Mouse (Mus musculus): ENCODE measurements around the gene Slc30a1. TPM values are rescaled to one million over a fixed set of nuclear protein-coding genes. Genes with fewer than 3 reads are reported as not detected.

The Slc30a1 gene
- polyA plus RNA-seq, 1 experiment, result 22.9 TPM

GRCm38 (mm10) chr1:191932986-191933632, 26.5 kb downstream of the Slc30a1 start:
- no peak for DNase-seq (ENCODE audit: extremely low spot score in 1 of 2, low spot score in 1 of 2)

GRCm38 (mm10) chr1:191943638-191944037, 37.1 kb downstream of the Slc30a1 start:
- DNase-seq (ENCODE audit: extremely low spot score in 1 of 2, low spot score in 1 of 2), result no peak

GRCm38 (mm10) chr1:191945341-191945740, 38.8 kb downstream of the Slc30a1 start:
- DNase-seq (ENCODE audit: extremely low spot score in 1 of 2, low spot score in 1 of 2), result no peak

- no peak for DNase-seq (ENCODE audit: extremely low spot score in 1 of 2, low spot score in 1 of 2)
These were observed 39.2 kb downstream of the Slc30a1 start for GRCm38 (mm10) chr1:191945756-191946155.

- DNase-seq (ENCODE audit: extremely low spot score in 1 of 2, low spot score in 1 of 2), result no peak
These were observed 39.7 kb downstream of the Slc30a1 start for GRCm38 (mm10) chr1:191946261-191946660.

- DNase-seq (ENCODE audit: extremely low spot score in 1 of 2, low spot score in 1 of 2), result no peak
These were observed 40.3 kb downstream of the Slc30a1 start for GRCm38 (mm10) chr1:191946835-191947234.

- DNase-seq (ENCODE audit: extremely low spot score in 1 of 2, low spot score in 1 of 2), result no peak
These were observed 41.2 kb downstream of the Slc30a1 start for GRCm38 (mm10) chr1:191947796-191948195.

- DNase-seq (ENCODE audit: extremely low spot score in 1 of 2, low spot score in 1 of 2), result no peak
These were observed 42.0 kb downstream of the Slc30a1 start for GRCm38 (mm10) chr1:191948600-191948999.

GRCm38 (mm10) chr1:191950611-191951010, 44.0 kb downstream of the Slc30a1 start:
- DNase-seq (ENCODE audit: extremely low spot score in 1 of 2, low spot score in 1 of 2), result peak in 1 of 2 experiments; percentile 60

- peak; percentile 83 to 87 for DNase-seq (ENCODE audit: extremely low spot score in 1 of 2, low spot score in 1 of 2)
These were observed 46.3 kb downstream of the Slc30a1 start for GRCm38 (mm10) chr1:191952733-191953335.

- no peak for DNase-seq (ENCODE audit: extremely low spot score in 1 of 2, low spot score in 1 of 2)
These were observed 48.5 kb downstream of the Slc30a1 start for GRCm38 (mm10) chr1:191955101-191955500.

- no peak for DNase-seq (ENCODE audit: extremely low spot score in 1 of 2, low spot score in 1 of 2)
These were observed 49.7 kb downstream of the Slc30a1 start for GRCm38 (mm10) chr1:191956261-191956660.

- DNase-seq (ENCODE audit: extremely low spot score in 1 of 2, low spot score in 1 of 2), result no peak
These were observed 50.3 kb downstream of the Slc30a1 start for GRCm38 (mm10) chr1:191956871-191957270.

- DNase-seq (ENCODE audit: extremely low spot score in 1 of 2, low spot score in 1 of 2), result no peak
These were observed 50.8 kb downstream of the Slc30a1 start for GRCm38 (mm10) chr1:191957321-191957720.

GRCm38 (mm10) chr1:191960946-191961345, 54.4 kb downstream of the Slc30a1 start:
- DNase-seq (ENCODE audit: extremely low spot score in 1 of 2, low spot score in 1 of 2), result no peak

Other genes with a start within 250 kb of the Slc30a1 start
- gene Lpgat1, start 188.9 kb upstream of the Slc30a1 start, polyA plus RNA-seq (2012; rRNA removed), result 60.3 and 68.1 TPM in 2 replicates
- 0.63 and 0.88 TPM in 2 replicates for gene Nek2, start 85.3 kb upstream of the Slc30a1 start, polyA plus RNA-seq (2012; rRNA removed)
- 2.0 and 2.6 TPM in 2 replicates for gene Rd3, start 70.6 kb downstream of the Slc30a1 start, polyA plus RNA-seq (2012; rRNA removed)
- gene Traf5, start 185.8 kb downstream of the Slc30a1 start, polyA plus RNA-seq (2012; rRNA removed), result 10.0 and 10.4 TPM in 2 replicates
- 28.3 and 37.0 TPM in 2 replicates for gene Rcor3, start 231.3 kb downstream of the Slc30a1 start, polyA plus RNA-seq (2012; rRNA removed)

Measured in frontal cortex, adult 2 months (tissue).